Mouse (Mus musculus) G1E-ER4 (cell line): ENCODE results near the gene Jrkl. TPM values are rescaled to one million over a fixed set of nuclear protein-coding genes. Genes with fewer than 3 reads are reported as not detected.

ENCODE experiments used
- GATA1 ChIP-seq: IDR thresholded peaks from one replicate; pipeline ENCODE4 v1.8.0; 2012; ENCODE audit warnings: low read length, inconsistent platforms
- polyA plus RNA-seq: library from polyadenylated mRNA; stranded (reverse); fragments of >175 nt; gene quantifications from 2 replicates; pipeline ENCODE4 v1.2.3, GENCODE M21; 2012

Jrkl gene
- polyA plus RNA-seq, 1 experiment, result 0.11 TPM

GRCm38 (mm10) chr9:13195762-13196161, 49.9 kb downstream of the Jrkl start:
- TF ChIP-seq GATA1, result no peak

DNA sequence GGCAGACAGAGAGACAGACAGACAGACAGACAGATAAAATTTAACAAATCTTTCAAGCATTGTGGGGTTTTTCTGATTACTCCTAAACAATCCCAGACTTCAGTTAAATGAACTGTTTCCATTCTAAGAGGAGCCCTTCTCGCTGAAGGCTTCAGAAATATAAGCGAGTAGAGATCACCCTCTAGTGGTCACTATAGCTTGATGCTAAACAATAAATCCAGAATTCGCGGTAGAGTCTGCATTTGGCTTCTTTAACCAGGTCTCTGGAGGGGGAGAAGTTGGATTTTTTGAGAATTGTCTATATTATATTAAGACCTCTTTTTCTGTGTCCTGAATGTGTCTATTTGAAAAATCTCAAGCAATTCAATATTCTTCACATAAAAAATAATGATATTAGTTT, 50.4 kb downstream of the Jrkl start:
- no peak for TF ChIP-seq GATA1

GRCm38 (mm10) chr9:13194619-13195018, 51.0 kb downstream of the Jrkl start:
- no peak for TF ChIP-seq GATA1

Other genes starting within 250 kb of the Jrkl start
- gene Ccdc82, start 1.1 kb upstream of the Jrkl start, polyA plus RNA-seq, result 1.5 and 1.7 TPM in 2 replicates
- gene Maml2, start 52.1 kb upstream of the Jrkl start, polyA plus RNA-seq, result 0.22 and 0.23 TPM in 2 replicates
- not detected in 2 replicates for gene Gm17571, start 200.9 kb upstream of the Jrkl start, polyA plus RNA-seq